Mouse (Mus musculus) urinary bladder, postnatal 14 days (tissue): ENCODE measurements around the gene Calr4.

ENCODE experiments used
- DNase-seq: peaks from one replicate; pipeline ENCODE4 v3.0.0; 2021; ENCODE audit warnings: low spot score

The Calr4 gene

GRCm38 (mm10) chr4:109234185-109234584 is at the start of gene Calr4:
Gene Calr4, plus strand, starts transcription at chr4:109234485.
- DNase-seq = no peak

GRCm38 (mm10) chr4:109185616-109186405 is 48.5 kb upstream of the Calr4 start:
- DNase-seq = no peak

- DNase-seq = no peak
Observed at GRCm38 (mm10) chr4:109191598-109191997, 42.7 kb upstream of the Calr4 start.

- no peak for DNase-seq
Observed at GRCm38 (mm10) chr4:109193886-109194285, 40.4 kb upstream of the Calr4 start.

GRCm38 (mm10) chr4:109195900-109196629 is 38.2 kb upstream of the Calr4 start:
- DNase-seq = no peak

- DNase-seq = no peak
Observed at GRCm38 (mm10) chr4:109199069-109199468, 35.2 kb upstream of the Calr4 start.

- DNase-seq = peak; percentile 99
Observed at GRCm38 (mm10) chr4:109201582-109202424, 32.5 kb upstream of the Calr4 start, which contains the start of gene Osbpl9. Gene Osbpl9, minus strand, starts transcription at chr4:109202272.

- DNase-seq = no peak
Observed at GRCm38 (mm10) chr4:109203931-109204330, 30.4 kb upstream of the Calr4 start.

GRCm38 (mm10) chr4:109204416-109204815 is 29.9 kb upstream of the Calr4 start:
- DNase-seq = peak; percentile 42

- DNase-seq = no peak
Observed at GRCm38 (mm10) chr4:109207524-109207923, 26.8 kb upstream of the Calr4 start.

- DNase-seq = no peak
Observed at GRCm38 (mm10) chr4:109210253-109210652, 24.0 kb upstream of the Calr4 start.

GRCm38 (mm10) chr4:109210881-109211280 is 23.4 kb upstream of the Calr4 start:
- no peak for DNase-seq

- DNase-seq = no peak
Observed at GRCm38 (mm10) chr4:109213986-109214385, 20.3 kb upstream of the Calr4 start.

GRCm38 (mm10) chr4:109218008-109218407 is 16.3 kb upstream of the Calr4 start:
- no peak for DNase-seq

- DNase-seq = no peak
Observed at GRCm38 (mm10) chr4:109220441-109220940, 13.8 kb upstream of the Calr4 start.

- DNase-seq = no peak
Observed at GRCm38 (mm10) chr4:109222001-109222400, 12.3 kb upstream of the Calr4 start.

GRCm38 (mm10) chr4:109224762-109225552 is 9.3 kb upstream of the Calr4 start:
- DNase-seq = peak; percentile 77

GRCm38 (mm10) chr4:109225606-109226005 is 8.7 kb upstream of the Calr4 start:
- no peak for DNase-seq

- DNase-seq = no peak
Observed at GRCm38 (mm10) chr4:109226071-109226470, 8.2 kb upstream of the Calr4 start.

- no peak for DNase-seq
Observed at GRCm38 (mm10) chr4:109229766-109230279, 4.5 kb upstream of the Calr4 start.

- no peak for DNase-seq
Observed at GRCm38 (mm10) chr4:109234806-109235350, 593 bp downstream of the Calr4 start.
